Mouse (Mus musculus): ENCODE measurements around the gene Clybl.

Clybl gene

GRCm38 (mm10) chr14:122312415-122312814, 130.9 kb downstream of the Clybl start:
- no peak for DNase-seq (ENCODE audit: low spot score)

GRCm38 (mm10) chr14:122313328-122313727, 131.8 kb downstream of the Clybl start:
- DNase-seq (ENCODE audit: low spot score): no peak

- DNase-seq (ENCODE audit: low spot score): no peak
Observed at GRCm38 (mm10) chr14:122315743-122316142, 134.2 kb downstream of the Clybl start.

GRCm38 (mm10) chr14:122322136-122322535, 140.6 kb downstream of the Clybl start:
- no peak for DNase-seq (ENCODE audit: low spot score)

GRCm38 (mm10) chr14:122323838-122324458, 142.4 kb downstream of the Clybl start:
- DNase-seq (ENCODE audit: low spot score): no peak

- DNase-seq (ENCODE audit: low spot score): no peak
Observed at GRCm38 (mm10) chr14:122330136-122330535, 148.6 kb downstream of the Clybl start.

- no peak for DNase-seq (ENCODE audit: low spot score)
Observed at GRCm38 (mm10) chr14:122330716-122331115, 149.2 kb downstream of the Clybl start.

- peak; percentile 43 for DNase-seq (ENCODE audit: low spot score)
Observed at GRCm38 (mm10) chr14:122331635-122332460, 150.3 kb downstream of the Clybl start.

GRCm38 (mm10) chr14:122336957-122337356, 155.5 kb downstream of the Clybl start:
- DNase-seq (ENCODE audit: low spot score): peak; percentile 44

GRCm38 (mm10) chr14:122338784-122339183, 157.3 kb downstream of the Clybl start:
- peak; percentile 10 for DNase-seq (ENCODE audit: low spot score)

GRCm38 (mm10) chr14:122340141-122340540, 158.6 kb downstream of the Clybl start:
- no peak for DNase-seq (ENCODE audit: low spot score)

GRCm38 (mm10) chr14:122341591-122342360, 160.3 kb downstream of the Clybl start:
- no peak for DNase-seq (ENCODE audit: low spot score)

- no peak for DNase-seq (ENCODE audit: low spot score)
Observed at GRCm38 (mm10) chr14:122344272-122345224, 163.0 kb downstream of the Clybl start.

GRCm38 (mm10) chr14:122348069-122348468, 166.6 kb downstream of the Clybl start:
- DNase-seq (ENCODE audit: low spot score): no peak

- DNase-seq (ENCODE audit: low spot score): no peak
Observed at GRCm38 (mm10) chr14:122349326-122349725, 167.8 kb downstream of the Clybl start.

- DNase-seq (ENCODE audit: low spot score): no peak
Observed at GRCm38 (mm10) chr14:122349761-122350160, 168.3 kb downstream of the Clybl start.

GRCm38 (mm10) chr14:122350766-122351165, 169.3 kb downstream of the Clybl start:
- no peak for DNase-seq (ENCODE audit: low spot score)

- DNase-seq (ENCODE audit: low spot score): no peak
Observed at GRCm38 (mm10) chr14:122357316-122357715, 175.8 kb downstream of the Clybl start.

GRCm38 (mm10) chr14:122358592-122358991, 177.1 kb downstream of the Clybl start:
- DNase-seq (ENCODE audit: low spot score): no peak

- no peak for DNase-seq (ENCODE audit: low spot score)
Observed at GRCm38 (mm10) chr14:122359136-122359905, 177.8 kb downstream of the Clybl start.

GRCm38 (mm10) chr14:122361807-122362206, 180.3 kb downstream of the Clybl start:
- DNase-seq (ENCODE audit: low spot score): no peak

Data from MN1 (cell line).